In genomic region chr17:45226486-45226885, GRCm38 (mm10) we compare ENCODE assay signal across 14 mouse cellular contexts.
"Had no signal": no experiment of that assay in that cellular context is flagged by ENCODE, and none has a peak within 500 bp of the region (broad histone marks: within the 10 kb centered on the region; RNA-seq: fewer than 3 reads in every experiment).

No protein-coding gene starts in this region.

- H3K9ac ChIP-seq: limb, embryonic 13.5 days; liver, embryonic 15.5 days; lung, embryonic 14.5 days; midbrain, embryonic 13.5 days had no signal

- H3K4me1 ChIP-seq: liver, embryonic 15.5 days had no signal

- H3K27ac ChIP-seq: kidney, postnatal 0 days; limb, embryonic 13.5 days; liver, embryonic 15.5 days; midbrain, embryonic 13.5 days had no signal

- ATAC-seq: intestine, postnatal 0 days; midbrain, embryonic 13.5 days had no signal

- H3K4me2 ChIP-seq: limb, embryonic 13.5 days; liver, embryonic 11.5 days; liver, embryonic 15.5 days; lung, embryonic 14.5 days; midbrain, embryonic 13.5 days had no signal

- DNase-seq: kidney, adult 9 months; kidney, postnatal 36 days; layer of hippocampus, adult 9-11 months; lung, embryonic 14.5 days; lung, postnatal 10 days; lung, postnatal 4 days; right cerebral cortex, adult 18-20 months; right cerebral cortex, postnatal 25 days had no signal

- H3K9me3 ChIP-seq: limb, embryonic 13.5 days; liver, embryonic 15.5 days; midbrain, embryonic 13.5 days had no signal

- H3K4me3 ChIP-seq: limb, embryonic 13.5 days; liver, embryonic 15.5 days; midbrain, embryonic 13.5 days had no signal

- H3K36me3 ChIP-seq: limb, embryonic 13.5 days; liver, embryonic 15.5 days; midbrain, embryonic 13.5 days had no signal
